Mouse (Mus musculus) spleen, postnatal 4 days (tissue): ENCODE measurements around the gene Npas3.
A peak's percentile ranks its signal among the peaks of the same experiment; 100 is the strongest.

Source experiments
- DNase-seq, 2 experiments: peaks; one replicate each; pipeline ENCODE4 v3.0.0; 2022; ENCODE audit warnings: low spot score in 2 of 2

Gene Npas3

GRCm38 (mm10) chr12:53789501-53789900 is 541.0 kb downstream of the Npas3 start:
- no peak for DNase-seq

GRCm38 (mm10) chr12:53794718-53795400 is 546.4 kb downstream of the Npas3 start:
- DNase-seq: no peak

GRCm38 (mm10) chr12:53801831-53802230 is 553.4 kb downstream of the Npas3 start:
- DNase-seq: no peak

- no peak for DNase-seq
Measured at GRCm38 (mm10) chr12:53802381-53802780, 553.9 kb downstream of the Npas3 start.

GRCm38 (mm10) chr12:53810081-53810480 is 561.6 kb downstream of the Npas3 start:
- no peak for DNase-seq

GRCm38 (mm10) chr12:53814291-53814690 is 565.8 kb downstream of the Npas3 start:
- no peak for DNase-seq

GRCm38 (mm10) chr12:53819982-53820381 is 571.5 kb downstream of the Npas3 start:
- no peak for DNase-seq

- DNase-seq: no peak
Measured at GRCm38 (mm10) chr12:53822881-53823280, 574.4 kb downstream of the Npas3 start.

- no peak for DNase-seq
Measured at GRCm38 (mm10) chr12:53825251-53825650, 576.8 kb downstream of the Npas3 start.

GRCm38 (mm10) chr12:53825898-53826605 is 577.6 kb downstream of the Npas3 start:
- no peak for DNase-seq

GRCm38 (mm10) chr12:53826812-53827211 is 578.3 kb downstream of the Npas3 start:
- no peak for DNase-seq

- peak; percentile 55 to 68 for DNase-seq
Measured at GRCm38 (mm10) chr12:53832590-53832989, 584.1 kb downstream of the Npas3 start.

- DNase-seq: no peak
Measured at GRCm38 (mm10) chr12:53833348-53833747, 584.9 kb downstream of the Npas3 start.

- DNase-seq: no peak
Measured at GRCm38 (mm10) chr12:53836031-53836790, 587.7 kb downstream of the Npas3 start.

GRCm38 (mm10) chr12:53837408-53837807 is 588.9 kb downstream of the Npas3 start:
- DNase-seq: peak in 1 of 2 experiments; percentile 50

- DNase-seq: no peak
Measured at GRCm38 (mm10) chr12:53838541-53838940, 590.1 kb downstream of the Npas3 start.

- DNase-seq: no peak
Measured at GRCm38 (mm10) chr12:53841928-53842671, 593.6 kb downstream of the Npas3 start.

GRCm38 (mm10) chr12:53843626-53844025 is 595.1 kb downstream of the Npas3 start:
- DNase-seq: no peak

GRCm38 (mm10) chr12:53846154-53846665 is 597.7 kb downstream of the Npas3 start:
- DNase-seq: no peak

- DNase-seq: no peak
Measured at GRCm38 (mm10) chr12:53849263-53849662, 600.8 kb downstream of the Npas3 start.

- no peak for DNase-seq
Measured at GRCm38 (mm10) chr12:53852432-53852831, 604.0 kb downstream of the Npas3 start.

- DNase-seq: no peak
Measured at GRCm38 (mm10) chr12:53860176-53860575, 611.7 kb downstream of the Npas3 start.
